Mouse (Mus musculus): Measurements from ENCODE around the gene Iqch.
A peak's percentile ranks its signal among the peaks of the same experiment; 100 is the strongest.

The Iqch gene

GRCm38 (mm10) chr9:63501516-63501915 lies 100.8 kb downstream of the Iqch start:
- no peak for ATAC-seq (ENCODE audit: insufficient number of reproducible peaks, low FRiP score, low TSS enrichment)

- ATAC-seq (ENCODE audit: insufficient number of reproducible peaks, low FRiP score, low TSS enrichment) = no peak
Measured at GRCm38 (mm10) chr9:63499912-63500311, 102.4 kb downstream of the Iqch start.

- ATAC-seq (ENCODE audit: insufficient number of reproducible peaks, low FRiP score, low TSS enrichment) = no peak
Measured at GRCm38 (mm10) chr9:63495786-63496185, 106.5 kb downstream of the Iqch start.

- no peak for ATAC-seq (ENCODE audit: insufficient number of reproducible peaks, low FRiP score, low TSS enrichment)
Measured at GRCm38 (mm10) chr9:63493746-63494145, 108.5 kb downstream of the Iqch start.

GRCm38 (mm10) chr9:63492291-63492690 lies 110.0 kb downstream of the Iqch start:
- no peak for ATAC-seq (ENCODE audit: insufficient number of reproducible peaks, low FRiP score, low TSS enrichment)

GRCm38 (mm10) chr9:63490521-63491307 lies 111.6 kb downstream of the Iqch start:
- no peak for ATAC-seq (ENCODE audit: insufficient number of reproducible peaks, low FRiP score, low TSS enrichment)

GRCm38 (mm10) chr9:63489156-63489555 lies 113.1 kb downstream of the Iqch start:
- ATAC-seq (ENCODE audit: insufficient number of reproducible peaks, low FRiP score, low TSS enrichment) = no peak

GRCm38 (mm10) chr9:63465561-63465960 lies 136.7 kb downstream of the Iqch start:
- no peak for ATAC-seq (ENCODE audit: insufficient number of reproducible peaks, low FRiP score, low TSS enrichment)

- no peak; the same call in 1 of the 2 replicates for ATAC-seq (ENCODE audit: insufficient number of reproducible peaks, low FRiP score, low TSS enrichment)
Measured at GRCm38 (mm10) chr9:63462296-63462695, 140.0 kb downstream of the Iqch start.

GRCm38 (mm10) chr9:63456401-63456800 lies 145.9 kb downstream of the Iqch start:
- ATAC-seq (ENCODE audit: insufficient number of reproducible peaks, low FRiP score, low TSS enrichment) = no peak

GRCm38 (mm10) chr9:63454341-63454740 lies 148.0 kb downstream of the Iqch start:
- no peak for ATAC-seq (ENCODE audit: insufficient number of reproducible peaks, low FRiP score, low TSS enrichment)

- ATAC-seq (ENCODE audit: insufficient number of reproducible peaks, low FRiP score, low TSS enrichment) = no peak
Measured at GRCm38 (mm10) chr9:63450531-63451030, 151.7 kb downstream of the Iqch start.

- ATAC-seq (ENCODE audit: insufficient number of reproducible peaks, low FRiP score, low TSS enrichment) = no peak
Measured at GRCm38 (mm10) chr9:63443695-63444094, 158.6 kb downstream of the Iqch start.

- ATAC-seq (ENCODE audit: insufficient number of reproducible peaks, low FRiP score, low TSS enrichment) = no peak
Measured at GRCm38 (mm10) chr9:63430652-63431051, 171.6 kb downstream of the Iqch start.

GRCm38 (mm10) chr9:63421096-63421736 lies 181.1 kb downstream of the Iqch start:
- no peak for ATAC-seq (ENCODE audit: insufficient number of reproducible peaks, low FRiP score, low TSS enrichment)

GRCm38 (mm10) chr9:63420396-63420795 lies 181.9 kb downstream of the Iqch start:
- ATAC-seq (ENCODE audit: insufficient number of reproducible peaks, low FRiP score, low TSS enrichment) = peak; percentile 49; the same call in 1 of the 2 replicates

GRCm38 (mm10) chr9:63400176-63400575 lies 202.1 kb downstream of the Iqch start:
- ATAC-seq (ENCODE audit: insufficient number of reproducible peaks, low FRiP score, low TSS enrichment) = no peak

GRCm38 (mm10) chr9:63399463-63399815 lies 202.9 kb downstream of the Iqch start:
- ATAC-seq (ENCODE audit: insufficient number of reproducible peaks, low FRiP score, low TSS enrichment) = no peak

GRCm38 (mm10) chr9:63398611-63399462 lies 203.5 kb downstream of the Iqch start, which contains the start of gene 2300009A05Rik:
TSS of gene 2300009A05Rik (minus strand) at chr9:63399246.
- peak; percentile 93 for ATAC-seq (ENCODE audit: insufficient number of reproducible peaks, low FRiP score, low TSS enrichment)

- ATAC-seq (ENCODE audit: insufficient number of reproducible peaks, low FRiP score, low TSS enrichment) = no peak
Measured at GRCm38 (mm10) chr9:63395612-63396011, 206.7 kb downstream of the Iqch start.

- ATAC-seq (ENCODE audit: insufficient number of reproducible peaks, low FRiP score, low TSS enrichment) = no peak
Measured at GRCm38 (mm10) chr9:63391307-63391706, 211.0 kb downstream of the Iqch start.

All from cerebellum, adult (tissue).